11 mouse cellular contexts compared by ENCODE assay signal in genomic region chr16:26901471-26901870, GRCm38 (mm10).
DNase-seq lines count a peak whose midpoint lies in the region; ATAC-seq and TF ChIP-seq lines count a peak whose summit lies in the region.
"Had no signal": no experiment of that assay in that cellular context is flagged by ENCODE, and none has a peak within 500 bp of the region (broad histone marks: within the 10 kb centered on the region; RNA-seq: fewer than 3 reads in every experiment).

No protein-coding gene starts in this region.

- H3K9ac ChIP-seq in midbrain, embryonic 16.5 days (ENCODE audit: low read depth, low read length) = no peak overlapping the region
- H3K9ac ChIP-seq in midbrain, embryonic 13.5 days (replicated peaks) = no peak overlapping the region

- no peaks in the 10 kb centered on the region for H3K27me3 ChIP-seq in midbrain, embryonic 16.5 days (ENCODE audit: control insufficient read depth, insufficient read depth, low read depth, low read length)
- H3K27me3 ChIP-seq in midbrain, embryonic 13.5 days = no peaks in the 10 kb centered on the region
- H3K27me3 ChIP-seq: megakaryocyte, embryonic 14.5 days had no signal

- H3K4me3 ChIP-seq in gastrocnemius, adult 2 months = no peak overlapping the region
- H3K4me3 ChIP-seq in midbrain, embryonic 16.5 days (ENCODE audit: low read depth, low read length) = no peak overlapping the region
- no peak overlapping the region for H3K4me3 ChIP-seq in midbrain, embryonic 13.5 days (replicated peaks)
- H3K4me3 ChIP-seq in layer of hippocampus, adult 2 months = no peak overlapping the region
- H3K4me3 ChIP-seq: embryonic facial prominence, embryonic 10.5 days; megakaryocyte, embryonic 14.5 days had no signal

- no peaks in the 10 kb centered on the region for H3K36me3 ChIP-seq in midbrain, embryonic 16.5 days (ENCODE audit: control insufficient read depth, insufficient read depth, low read length)
- no peaks in the 10 kb centered on the region for H3K36me3 ChIP-seq in midbrain, embryonic 13.5 days
- H3K36me3 ChIP-seq: embryonic facial prominence, embryonic 10.5 days had no signal

- H3K4me1 ChIP-seq in midbrain, embryonic 16.5 days (ENCODE audit: control insufficient read depth, insufficient read depth, low read length) = no peaks in the 10 kb centered on the region
- no peaks in the 10 kb centered on the region for H3K4me1 ChIP-seq in midbrain, embryonic 13.5 days (replicated peaks)
- H3K4me1 ChIP-seq: embryonic facial prominence, embryonic 10.5 days; megakaryocyte, embryonic 14.5 days had no signal

- peak; percentile 12 for DNase-seq in gastrocnemius, adult 2 months
- DNase-seq in gastrocnemius, adult 8-10 months (ENCODE audit: low spot score in 2 of 2) = no peak
- peak in 1 of 2 experiments; percentile 7 for DNase-seq in layer of hippocampus, adult 2 months (ENCODE audit: low spot score in 2 of 2)
- peak; percentile 15 for DNase-seq in right cerebral cortex, postnatal 4 days
- no peak for DNase-seq in yolk sac, embryonic 10.5 days (ENCODE audit: low spot score)
- no peak for DNase-seq in T-cell, adult 2 months (ENCODE audit: low spot score)

- no peaks in the 10 kb centered on the region for H3K9me3 ChIP-seq in midbrain, embryonic 16.5 days (replicated peaks; ENCODE audit: control insufficient read depth, low read length, poor library complexity, severe bottlenecking)
- H3K9me3 ChIP-seq in midbrain, embryonic 13.5 days = no peaks in the 10 kb centered on the region
- H3K9me3 ChIP-seq: embryonic facial prominence, embryonic 10.5 days; megakaryocyte, embryonic 14.5 days had no signal

- no peak overlapping the region for H3K4me2 ChIP-seq in midbrain, embryonic 16.5 days (ENCODE audit: low read length)
- H3K4me2 ChIP-seq in midbrain, embryonic 13.5 days (replicated peaks) = no peak overlapping the region

- WGBS in midbrain, embryonic 16.5 days = 26% methylated on average over 4 of the region's 4 CpGs
- 32% methylated on average over 4 of the region's 4 CpGs for WGBS in midbrain, embryonic 13.5 days

- H3K27ac ChIP-seq in gastrocnemius, adult 2 months = no peak overlapping the region
- no peak overlapping the region for H3K27ac ChIP-seq in midbrain, embryonic 16.5 days (ENCODE audit: low read length)
- H3K27ac ChIP-seq in midbrain, embryonic 13.5 days = no peak overlapping the region
- peak overlapping the region; percentile 2; the same call in 1 of the 2 replicates for H3K27ac ChIP-seq in layer of hippocampus, adult 2 months
- H3K27ac ChIP-seq: embryonic facial prominence, embryonic 10.5 days had no signal

- intact Hi-C loops in gastrocnemius, adult 2 months (cut with DNase I) = no loop called here

- TF ChIP-seq CTCF in gastrocnemius, adult 2 months (IDR thresholded peaks at IDR 0.05) = no peak
- TF ChIP-seq CTCF in layer of hippocampus, adult 2 months (conservative IDR thresholded peaks at IDR 0.05) = no peak

- ATAC-seq in midbrain, embryonic 16.5 days = peak; percentile 28; the same call in 1 of the 2 replicates
- ATAC-seq in midbrain, embryonic 13.5 days = no peak
- ATAC-seq: activated CD4-positive, CD25-positive, alpha-beta regulatory T cell, adult 4 months had no signal

Comparison
In these comparisons a context has a peak if more than half of its experiments do, and no peak if none do; other contexts are left out.
1. DNase-seq: peak in gastrocnemius, adult 2 months (single experiment) and right cerebral cortex, postnatal 4 days (single experiment); none in gastrocnemius, adult 8-10 months (0 of 2), yolk sac, embryonic 10.5 days (single experiment) and T-cell, adult 2 months (single experiment).